Mouse (Mus musculus) megakaryocyte, embryonic 14.5 days (primary cell): ENCODE measurements around the gene Il1rn.

Experiments
- FLI1 ChIP-seq: IDR thresholded peaks from 2 replicates; pipeline ENCODE4 v1.6.1; 2012; ENCODE audit warnings: low read length, inconsistent platforms, mixed read lengths
- GATA1 ChIP-seq: IDR thresholded peaks from 3 replicates; pipeline ENCODE4 v1.6.1; 2012; ENCODE audit warnings: mixed read lengths, low read length, inconsistent platforms, borderline replicate concordance

DNA sequence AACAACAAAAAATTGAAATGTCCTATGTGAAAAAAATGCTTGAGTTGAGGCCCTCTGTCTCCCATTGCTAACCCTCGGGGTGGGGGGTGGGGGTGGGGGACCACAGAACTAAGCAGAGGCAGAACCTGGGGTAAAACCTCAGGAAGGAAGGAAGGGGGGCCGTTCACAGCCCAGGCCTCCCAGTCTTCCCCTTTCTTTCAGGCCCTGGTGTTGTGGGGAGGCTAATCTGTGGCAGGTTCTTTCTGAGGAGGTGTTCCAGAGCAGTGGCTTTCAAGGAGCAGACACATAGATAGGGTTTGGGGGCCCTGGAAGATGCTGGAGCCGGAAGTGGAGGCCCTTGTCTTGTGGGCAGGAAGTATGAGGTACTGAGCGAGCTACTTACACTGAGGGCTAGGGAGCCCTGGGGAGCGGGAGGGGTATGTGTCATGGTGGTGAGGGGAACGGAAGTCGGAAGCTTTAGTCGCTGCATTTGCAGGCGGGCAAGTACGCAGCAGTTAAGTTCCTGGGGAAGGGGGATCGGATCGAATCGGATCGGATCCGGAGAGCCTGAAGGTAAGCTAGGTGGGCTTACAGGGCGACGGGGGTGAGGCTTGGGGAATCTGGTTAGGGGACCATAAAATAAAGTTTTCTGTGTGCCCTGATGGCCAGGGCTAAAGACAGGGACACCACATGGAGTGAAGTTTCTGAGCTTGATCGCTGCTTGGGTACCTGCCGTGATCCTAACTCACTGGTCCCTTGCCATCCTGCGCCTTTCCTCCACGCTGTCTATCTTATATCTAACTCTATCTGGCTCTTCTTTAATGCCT is 49.7 kb downstream of the Il1rn start:
- TF ChIP-seq GATA1 (no peak), FLI1 (peak; percentile 59)
